In the genomic region with DNA sequence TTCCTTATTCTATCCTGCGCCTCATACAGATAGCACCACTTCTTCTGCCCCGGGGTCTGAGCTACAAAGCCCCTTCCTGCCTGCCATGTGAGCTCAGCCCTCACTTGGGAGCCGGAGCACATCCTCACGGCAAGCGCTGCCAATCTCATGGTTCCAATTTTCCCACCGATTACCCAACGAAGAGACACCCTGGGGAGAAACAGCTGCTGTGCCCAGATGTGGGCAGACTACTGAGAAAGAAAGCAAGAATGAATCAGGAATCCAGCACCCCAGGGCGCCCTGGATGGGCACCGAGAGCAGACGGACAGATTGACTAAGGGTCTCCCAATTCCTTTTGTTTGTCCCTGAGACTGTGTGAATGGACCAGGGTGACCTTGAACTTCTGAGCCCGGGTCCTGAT, we compare ENCODE assay signal across 15 mouse cellular contexts. TPM values are rescaled to one million over a fixed set of nuclear protein-coding genes. Genes with fewer than 3 reads are reported as not detected.
DNase-seq lines count a peak whose midpoint lies in the region; ATAC-seq lines count a peak whose summit lies in the region.
"Had no signal": no experiment of that assay in that cellular context is flagged by ENCODE, and none has a peak within 500 bp of the region (broad histone marks: within the 10 kb centered on the region; RNA-seq: fewer than 3 reads in every experiment).

No protein-coding gene starts in this region.

- peak overlapping the region; percentile 58; the same call in 1 of the 2 replicates for H3K27ac ChIP-seq in forebrain, embryonic 10.5 days
- no peak overlapping the region for H3K27ac ChIP-seq in forebrain, embryonic 11.5 days (ENCODE audit: low read depth, low read length)
- no peak overlapping the region for H3K27ac ChIP-seq in hindbrain, embryonic 13.5 days
- no peak overlapping the region for H3K27ac ChIP-seq in neural tube, embryonic 14.5 days (ENCODE audit: low read depth, low read length)
- H3K27ac ChIP-seq: embryonic facial prominence, embryonic 15.5 days; gastrocnemius, adult 2 months; liver, embryonic 14.5 days; macrophage had no signal

- no peak overlapping the region for H3K4me2 ChIP-seq in forebrain, embryonic 11.5 days (ENCODE audit: low read depth, low read length, severe bottlenecking)
- H3K4me2 ChIP-seq in hindbrain, embryonic 13.5 days = peak overlapping the region; percentile 10; the same call in 1 of the 2 replicates
- H3K4me2 ChIP-seq in neural tube, embryonic 14.5 days (ENCODE audit: low read depth, low read length) = no peak overlapping the region
- H3K4me2 ChIP-seq: embryonic facial prominence, embryonic 15.5 days; heart, embryonic 11.5 days had no signal

- no peak for DNase-seq in forebrain, embryonic 10.5 days (ENCODE audit: extremely low spot score, low spot score)
- DNase-seq in forebrain, embryonic 11.5 days (ENCODE audit: low spot score) = no peak
- peak; percentile 71 for DNase-seq in cerebellum, postnatal 10 days
- DNase-seq in right cerebral cortex, postnatal 10 days (ENCODE audit: low spot score in 2 of 2) = no peak
- DNase-seq: gastrocnemius, adult 2 months; kidney, postnatal 25 days; thymus, postnatal 25 days had no signal

- no peak for ATAC-seq in forebrain, embryonic 11.5 days (replicated peaks; ENCODE audit: low FRiP score)
- ATAC-seq in hindbrain, embryonic 13.5 days (ENCODE audit: low FRiP score) = no peak
- ATAC-seq in neural tube, embryonic 14.5 days (ENCODE audit: low read depth) = no peak
- no peak for ATAC-seq in megakaryocyte, adult 5-6 weeks (ENCODE audit: poor library complexity, severe bottlenecking)
- ATAC-seq: inflammation-experienced regulatory T-cells, adult 6 months had no signal

- H3K27me3 ChIP-seq in forebrain, embryonic 10.5 days (ENCODE audit: poor library complexity, severe bottlenecking) = peaks cover 98% of the 10 kb centered on the region
- H3K27me3 ChIP-seq in forebrain, embryonic 11.5 days (ENCODE audit: control insufficient read depth, insufficient read depth, low read length) = peaks cover 2% of the 10 kb centered on the region; the same call in 1 of the 2 replicates
- 0 out of 2 replicates have a peak, but pooled peaks cover 5% of the 10 kb centered on the region for H3K27me3 ChIP-seq in hindbrain, embryonic 13.5 days
- H3K27me3 ChIP-seq in neural tube, embryonic 14.5 days (ENCODE audit: control insufficient read depth, insufficient read depth, low read length) = peaks cover 3% of the 10 kb centered on the region; the same call in 1 of the 2 replicates

- peak overlapping the region; percentile 22; the same call in 1 of the 2 replicates for H3K4me3 ChIP-seq in forebrain, embryonic 10.5 days
- no peak overlapping the region for H3K4me3 ChIP-seq in forebrain, embryonic 11.5 days (ENCODE audit: low read depth, low read length)
- no peak overlapping the region for H3K4me3 ChIP-seq in hindbrain, embryonic 13.5 days
- H3K4me3 ChIP-seq in neural tube, embryonic 14.5 days (ENCODE audit: low read depth, low read length) = no peak overlapping the region
- H3K4me3 ChIP-seq: embryonic facial prominence, embryonic 15.5 days; gastrocnemius, adult 2 months had no signal

- H3K4me1 ChIP-seq in forebrain, embryonic 10.5 days = peaks cover 100% of the 10 kb centered on the region
- peaks cover 67% of the 10 kb centered on the region for H3K4me1 ChIP-seq in forebrain, embryonic 11.5 days (replicated peaks; ENCODE audit: control insufficient read depth, insufficient read depth, low read length)
- H3K4me1 ChIP-seq in hindbrain, embryonic 13.5 days (replicated peaks) = peaks cover 100% of the 10 kb centered on the region
- peaks cover 79% of the 10 kb centered on the region for H3K4me1 ChIP-seq in neural tube, embryonic 14.5 days (ENCODE audit: control insufficient read depth, insufficient read depth, low read length)

- 10% methylated on average over 11 of the region's 11 CpGs for WGBS in forebrain, embryonic 10.5 days
- 9% methylated on average over 11 of the region's 11 CpGs for WGBS in forebrain, embryonic 11.5 days
- 4% methylated on average over 11 of the region's 11 CpGs for WGBS in hindbrain, embryonic 13.5 days
- 8% methylated on average over 11 of the region's 11 CpGs for WGBS in neural tube, embryonic 14.5 days

- no peaks in the 10 kb centered on the region for H3K9me3 ChIP-seq in forebrain, embryonic 10.5 days
- no peaks in the 10 kb centered on the region for H3K9me3 ChIP-seq in forebrain, embryonic 11.5 days (ENCODE audit: control insufficient read depth, low read length)
- H3K9me3 ChIP-seq in hindbrain, embryonic 13.5 days = no peaks in the 10 kb centered on the region
- H3K9me3 ChIP-seq in neural tube, embryonic 14.5 days (ENCODE audit: control insufficient read depth, low read length) = no peaks in the 10 kb centered on the region
- H3K9me3 ChIP-seq: embryonic facial prominence, embryonic 15.5 days had no signal

- H3K36me3 ChIP-seq in forebrain, embryonic 10.5 days (replicated peaks) = no peaks in the 10 kb centered on the region
- H3K36me3 ChIP-seq in forebrain, embryonic 11.5 days (ENCODE audit: control insufficient read depth, insufficient read depth, low read length) = no peaks in the 10 kb centered on the region
- H3K36me3 ChIP-seq in hindbrain, embryonic 13.5 days = no peaks in the 10 kb centered on the region
- no peaks in the 10 kb centered on the region for H3K36me3 ChIP-seq in neural tube, embryonic 14.5 days (ENCODE audit: control insufficient read depth, insufficient read depth, low read length)
- H3K36me3 ChIP-seq: embryonic facial prominence, embryonic 15.5 days had no signal

- no peak overlapping the region for H3K9ac ChIP-seq in forebrain, embryonic 11.5 days (ENCODE audit: low read length)
- no peak overlapping the region for H3K9ac ChIP-seq in hindbrain, embryonic 13.5 days
- 0 out of 2 replicates have a peak overlapping the region, but pooled peaks have one; percentile 16 for H3K9ac ChIP-seq in neural tube, embryonic 14.5 days (replicated peaks; ENCODE audit: low read depth, low read length)
- H3K9ac ChIP-seq: embryonic facial prominence, embryonic 15.5 days; liver, embryonic 14.5 days had no signal

RNA-seq across cellular contexts. Expression of a gene that starts 8.5 kb away (rescaled TPM):
- polyA plus RNA-seq in forebrain, embryonic 10.5 days (2016; fragmentation: Nextera tagmentation; extraction: Ambion mirVana) = 0.91 and 1.1 TPM in 2 replicates
- polyA plus RNA-seq in forebrain, embryonic 11.5 days (2014; fragmentation: Nextera tagmentation; extraction: Ambion mirVana) = 3.2 and 3.7 TPM in 2 replicates
- polyA plus RNA-seq in hindbrain, embryonic 13.5 days (2015; fragmentation: Nextera tagmentation; extraction: Ambion mirVana) = 6.0 and 7.0 TPM in 2 replicates
- 7.6 and 8.1 TPM in 2 replicates for polyA plus RNA-seq in neural tube, embryonic 14.5 days (2014; fragmentation: Nextera tagmentation; extraction: Ambion mirVana)
- not detected in 2 replicates for total RNA-seq in megakaryocyte, adult 5-6 weeks (2015)
- not detected in 2 replicates for total RNA-seq in megakaryocyte, adult 5-6 weeks (2017)
- polyA plus RNA-seq: inflammation-experienced regulatory T-cells, adult 6 months had no signal

Comparison
In these comparisons a context has a peak if more than half of its experiments do, and no peak if none do; other contexts are left out.
1. DNase-seq: peak in cerebellum, postnatal 10 days (2 of 2); none in forebrain, embryonic 10.5 days (single experiment), forebrain, embryonic 11.5 days (single experiment) and right cerebral cortex, postnatal 10 days (0 of 2).